Comparison of ENCODE assay signal across 25 mouse cellular contexts in genomic region chr2:9592531-9592930, GRCm38 (mm10).
"Had no signal": no experiment of that assay in that cellular context is flagged by ENCODE, and none has a peak within 500 bp of the region (broad histone marks: within the 10 kb centered on the region; RNA-seq: fewer than 3 reads in every experiment).

No protein-coding gene starts in this region.

- H3K9ac ChIP-seq: heart, embryonic 13.5 days; heart, embryonic 15.5 days; hindbrain, embryonic 13.5 days; hindbrain, embryonic 15.5 days; intestine, embryonic 15.5 days; limb, embryonic 13.5 days; limb, embryonic 15.5 days had no signal

- H3K36me3 ChIP-seq: heart, embryonic 13.5 days; heart, embryonic 15.5 days; hindbrain, embryonic 13.5 days; hindbrain, embryonic 15.5 days; intestine, embryonic 15.5 days; limb, embryonic 13.5 days; limb, embryonic 15.5 days had no signal

- ATAC-seq: hindbrain, postnatal 0 days; inflammation-experienced regulatory T-cells, adult 6 months; intestine, embryonic 15.5 days had no signal

- H3K27me3 ChIP-seq: heart, embryonic 13.5 days; heart, embryonic 15.5 days; hindbrain, embryonic 13.5 days; hindbrain, embryonic 15.5 days; intestine, embryonic 15.5 days; limb, embryonic 13.5 days; limb, embryonic 15.5 days had no signal

- H3K4me2 ChIP-seq: heart, embryonic 11.5 days; heart, embryonic 13.5 days; heart, embryonic 15.5 days; hindbrain, embryonic 13.5 days; hindbrain, embryonic 15.5 days; intestine, embryonic 15.5 days; limb, embryonic 13.5 days; limb, embryonic 15.5 days had no signal

- DNase-seq: gastrocnemius, adult 2 months; gastrocnemius, postnatal 10 days; gastrocnemius, postnatal 25 days; heart, adult 11 months; heart, adult 2 months; heart, postnatal 14 days; heart, postnatal 36 days; kidney, adult 11 months; kidney, adult 8-10 months; kidney, postnatal 10 days; kidney, postnatal 25 days; kidney, postnatal 4 days; layer of hippocampus, postnatal 36 days; left cerebral cortex, postnatal 4 days had no signal

- H3K4me3 ChIP-seq: gastrocnemius, adult 2 months; heart, adult 2 months; heart, embryonic 13.5 days; heart, embryonic 15.5 days; hindbrain, embryonic 13.5 days; hindbrain, embryonic 15.5 days; intestine, embryonic 15.5 days; layer of hippocampus, adult 2 months; limb, embryonic 13.5 days; limb, embryonic 15.5 days had no signal

- H3K4me1 ChIP-seq: hindbrain, embryonic 13.5 days; intestine, embryonic 15.5 days; limb, embryonic 13.5 days had no signal

- H3K9me3 ChIP-seq: heart, embryonic 13.5 days; heart, embryonic 15.5 days; hindbrain, embryonic 13.5 days; hindbrain, embryonic 15.5 days; intestine, embryonic 15.5 days; limb, embryonic 13.5 days; limb, embryonic 15.5 days had no signal

- H3K27ac ChIP-seq: gastrocnemius, adult 2 months; heart, adult 2 months; heart, embryonic 13.5 days; heart, embryonic 15.5 days; hindbrain, embryonic 13.5 days; hindbrain, embryonic 15.5 days; hindbrain, postnatal 0 days; intestine, embryonic 15.5 days; layer of hippocampus, adult 2 months; limb, embryonic 13.5 days; limb, embryonic 15.5 days had no signal
